Mouse (Mus musculus) myocyte (in vitro differentiated cells): ENCODE measurements at regions not wholly inside any gene's neighbourhood (a gene's known extent, or its start where the extent isn't known, plus 50 kb on each side); places are given as distances from the start of the nearest gene placed in this dataset.

Experiments used
- CEBPB ChIP-seq: IDR thresholded peaks from 2 replicates; pipeline ENCODE4 v1.6.1; 2011; ENCODE audit warnings: mild to moderate bottlenecking, moderate library complexity; ENCODE audit not compliant: poor library complexity, insufficient read depth, severe bottlenecking
- E2F4 ChIP-seq: IDR thresholded peaks from one replicate; pipeline ENCODE4 v1.6.1; 2011; ENCODE audit warnings: mild to moderate bottlenecking, control low read depth, moderate library complexity; ENCODE audit not compliant: insufficient read depth
- MAX ChIP-seq: IDR thresholded peaks from one replicate; pipeline ENCODE4 v1.6.1; 2011; ENCODE audit warnings: low read depth, mild to moderate bottlenecking, control low read depth
- MYOG ChIP-seq, 3 experiments: IDR thresholded peaks; one replicate each; pipeline ENCODE4 v1.6.1; 2011; ENCODE audit warnings: control low read depth in 2 of 3, low read depth in 2 of 3, mild to moderate bottlenecking in 2 of 3; ENCODE audit not compliant: insufficient read length in 2 of 3, control insufficient read depth in 1 of 3, insufficient read depth in 1 of 3
- POLR2A ChIP-seq: IDR thresholded peaks from one replicate; pipeline ENCODE4 v1.6.1; 2011; ENCODE audit warnings: low read depth, mild to moderate bottlenecking, control low read depth, moderate library complexity; ENCODE audit not compliant: insufficient read length
- REST ChIP-seq: IDR thresholded peaks from one replicate; pipeline ENCODE4 v1.6.1; 2011; ENCODE audit warnings: mild to moderate bottlenecking, control low read depth, moderate library complexity; ENCODE audit not compliant: insufficient read depth, insufficient read length
- TCF12 ChIP-seq: IDR thresholded peaks from one replicate; pipeline ENCODE4 v1.6.1; 2011; ENCODE audit warnings: mild to moderate bottlenecking, control low read depth; ENCODE audit not compliant: poor library complexity, insufficient read depth, severe bottlenecking
- TCF3 ChIP-seq: IDR thresholded peaks from one replicate; pipeline ENCODE4 v1.6.1; 2011; ENCODE audit warnings: low read depth, control low read depth; ENCODE audit not compliant: insufficient read length
- USF1 ChIP-seq: IDR thresholded peaks from one replicate; pipeline ENCODE4 v1.6.1; 2011; ENCODE audit warnings: low read depth, mild to moderate bottlenecking, control low read depth, moderate library complexity

GRCm38 (mm10) chr13:41546531-41546930 lies 59.2 kb upstream of the Tmem170b start:
- TF ChIP-seq POLR2A (no peak), MYOG (IDR thresholded peaks at IDR 0.05; ENCODE audit: control insufficient read depth in 1 of 3, insufficient read depth in 1 of 3, insufficient read length in 2 of 3, low read depth in 2 of 3) (no peak), TCF12 (no peak), MAX (no peak), REST (no peak), USF1 (no peak), CEBPB (no peak), TCF3 (no peak), E2F4 (no peak)
